Mouse (Mus musculus): ENCODE measurements around the gene Esyt1. TPM values are rescaled to one million over a fixed set of nuclear protein-coding genes. Genes with fewer than 3 reads are reported as not detected.
A peak's percentile ranks its signal among the peaks of the same experiment; 100 is the strongest.
"Not testable (repeated sequence)": the region's sequence is repeated elsewhere in the genome, so short reads cannot be mapped to it uniquely, and the experiment has no call there.

Esyt1 gene
- total RNA-seq (2021), result 1 to 10 TPM; 4.5 to 4.7 TPM

DNA sequence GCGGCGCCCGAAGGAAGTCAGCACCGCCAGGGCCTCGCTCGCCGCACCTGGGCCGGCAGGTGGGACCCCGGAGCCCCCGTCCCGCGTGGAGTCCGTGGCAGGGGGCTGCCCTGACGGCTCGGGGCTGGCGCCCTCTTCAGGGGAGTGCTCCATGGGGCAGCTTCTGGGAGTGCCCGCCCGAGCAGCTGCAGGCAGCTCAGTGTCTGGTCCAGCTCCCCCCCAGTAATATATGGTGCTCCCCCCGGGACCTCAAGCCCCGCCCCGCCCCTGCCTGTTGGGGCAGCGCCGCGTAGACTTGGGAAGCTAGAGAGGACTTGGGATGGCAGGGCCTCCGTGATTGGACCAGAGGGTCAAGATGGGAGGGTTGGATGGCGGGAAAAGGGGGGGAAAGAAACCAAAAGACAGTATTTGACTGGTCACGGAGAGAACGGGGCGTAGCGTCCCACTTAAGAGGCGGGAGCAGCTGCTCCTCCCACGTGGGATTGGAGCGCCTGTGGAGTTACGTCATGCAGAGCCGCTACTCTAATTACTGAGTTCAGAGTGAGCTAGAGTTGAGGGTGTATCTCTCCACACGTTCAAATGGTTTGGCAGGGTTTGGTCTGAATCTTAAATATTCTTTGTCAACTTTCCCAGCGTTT lies at the start of gene Esyt1:
Gene Esyt1 (minus strand): TSS at position 201 of the 638 bp plus-strand sequence.
- DNase-seq, result peak; percentile 83 to 86

DNA sequence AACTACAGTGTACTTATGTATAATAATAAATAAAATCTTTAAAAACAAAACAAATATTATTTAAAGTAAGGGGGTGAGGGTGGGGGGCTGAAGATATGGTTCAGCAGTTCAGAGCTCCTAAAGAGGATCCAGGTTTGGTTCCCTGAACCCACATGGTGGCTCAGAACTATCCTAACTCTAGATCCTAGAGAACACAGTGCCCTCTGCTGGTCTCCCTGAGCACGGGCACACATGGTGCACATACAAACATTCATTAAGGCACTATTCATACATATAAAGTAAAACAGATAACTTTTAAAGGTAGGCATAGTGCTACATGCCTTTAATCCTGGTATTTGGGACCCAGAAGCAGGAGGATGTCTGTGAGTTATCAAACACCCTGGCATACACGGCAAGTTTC lies 49.4 kb upstream of the Esyt1 start:
- no peak for DNase-seq

DNA sequence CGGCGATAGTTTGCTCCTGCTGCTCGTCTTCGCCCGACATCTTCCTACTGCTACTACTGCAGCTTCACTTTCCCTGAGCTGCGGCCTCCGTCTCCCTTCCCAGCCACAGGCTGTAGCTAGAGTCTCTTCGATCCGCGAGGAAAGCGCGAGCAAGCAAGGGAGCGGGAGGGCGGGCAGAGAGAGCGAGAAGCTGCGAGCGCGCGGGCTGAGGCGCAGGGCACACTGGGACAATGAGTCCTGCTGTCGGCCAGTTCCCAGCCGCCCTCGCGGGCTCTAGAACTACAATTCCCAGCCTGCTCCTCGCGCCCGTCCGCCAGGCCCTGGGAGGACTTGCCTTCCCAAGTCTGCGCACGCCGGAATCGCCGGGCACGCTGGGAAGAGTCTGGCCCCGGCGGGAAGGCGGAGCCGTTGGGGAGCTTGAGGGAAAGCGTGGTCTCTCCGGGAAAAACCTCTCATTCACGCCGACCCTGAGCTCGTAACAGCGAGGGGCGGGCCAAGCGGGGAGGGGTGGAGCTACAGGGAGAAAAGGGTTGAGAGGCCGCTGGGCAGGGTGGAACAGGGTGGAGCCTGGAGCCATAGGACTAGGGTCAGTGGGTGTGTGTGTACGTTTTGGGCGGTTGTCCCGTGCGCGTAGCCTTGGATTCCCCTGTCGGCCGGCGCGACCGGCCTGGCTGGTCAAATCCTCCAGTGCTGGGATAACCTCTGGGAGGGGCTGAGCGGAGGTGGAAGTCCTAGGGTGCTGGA lies 40.3 kb upstream of the Esyt1 start, which contains the start of gene Pa2g4:
Gene Pa2g4 (minus strand): TSS at position 200 of the 744 bp plus-strand sequence.
- peak; percentile 99 to 100 for DNase-seq

DNA sequence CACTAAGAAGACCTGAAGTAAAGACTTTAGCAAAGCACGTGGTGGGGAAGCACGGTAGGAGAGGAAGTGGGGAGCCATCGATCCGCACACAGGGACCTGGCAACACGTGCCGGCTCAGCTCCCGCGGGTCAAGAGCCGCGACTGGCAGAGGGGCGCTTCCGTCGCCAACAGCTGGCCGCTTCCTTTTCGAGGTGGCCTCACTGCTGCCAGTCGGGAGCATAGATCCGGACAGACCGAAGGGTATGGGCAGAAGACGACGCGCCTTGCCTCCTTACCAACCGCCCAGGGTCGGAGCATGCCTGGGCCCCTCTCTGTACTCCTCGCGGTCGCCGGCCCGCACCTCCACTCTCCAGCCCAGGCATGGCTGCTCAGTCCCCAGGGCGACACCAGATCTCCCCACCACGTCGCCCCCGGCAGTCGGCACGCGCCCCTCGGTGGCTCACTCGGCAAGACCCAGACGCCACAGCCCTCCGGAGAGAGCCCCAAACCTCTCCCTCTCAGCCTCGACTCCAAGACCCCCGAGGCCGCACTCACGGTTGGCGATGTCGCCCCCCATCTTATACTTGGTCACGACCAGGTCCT lies 39.6 kb upstream of the Esyt1 start:
- no peak for DNase-seq

DNA sequence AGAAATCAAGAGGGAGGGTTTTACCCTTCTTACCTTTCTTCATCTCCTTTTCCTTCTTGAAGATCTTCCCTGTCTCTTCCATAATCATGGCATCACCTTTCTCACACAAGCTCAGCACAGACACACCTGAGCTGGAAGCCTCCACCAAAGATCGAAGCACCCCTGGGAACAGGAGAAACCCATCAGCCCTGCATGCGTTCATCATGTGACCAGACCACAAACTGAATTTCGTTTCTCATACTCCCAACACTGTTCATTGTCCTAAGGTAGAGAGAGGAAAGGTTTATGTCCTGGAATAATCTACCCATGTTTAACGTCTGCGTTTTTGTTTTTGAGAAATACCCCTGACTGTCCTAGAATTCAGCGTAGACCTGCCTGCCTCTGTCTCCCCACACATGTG lies 37.9 kb upstream of the Esyt1 start:
- DNase-seq, result no peak

DNA sequence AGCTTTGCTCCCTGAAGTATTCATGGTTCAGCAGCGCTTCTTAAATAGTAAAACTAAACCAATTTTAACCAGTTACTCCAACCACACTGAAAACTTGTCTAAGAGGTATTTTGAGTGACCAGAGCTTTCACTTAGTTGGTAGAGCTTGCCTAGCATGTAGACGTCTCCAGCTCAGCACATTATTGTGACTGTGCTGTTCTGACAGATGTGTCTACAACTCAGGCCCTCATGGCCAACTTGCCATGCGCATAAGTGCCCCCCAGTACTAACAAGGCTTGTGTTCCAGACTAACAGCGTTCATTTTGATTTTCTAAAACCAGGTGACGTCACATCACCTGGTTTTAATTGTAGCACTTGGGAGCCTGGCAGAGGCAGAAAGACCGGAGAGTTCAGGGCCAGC lies 31.3 kb upstream of the Esyt1 start:
- DNase-seq, result no peak

DNA sequence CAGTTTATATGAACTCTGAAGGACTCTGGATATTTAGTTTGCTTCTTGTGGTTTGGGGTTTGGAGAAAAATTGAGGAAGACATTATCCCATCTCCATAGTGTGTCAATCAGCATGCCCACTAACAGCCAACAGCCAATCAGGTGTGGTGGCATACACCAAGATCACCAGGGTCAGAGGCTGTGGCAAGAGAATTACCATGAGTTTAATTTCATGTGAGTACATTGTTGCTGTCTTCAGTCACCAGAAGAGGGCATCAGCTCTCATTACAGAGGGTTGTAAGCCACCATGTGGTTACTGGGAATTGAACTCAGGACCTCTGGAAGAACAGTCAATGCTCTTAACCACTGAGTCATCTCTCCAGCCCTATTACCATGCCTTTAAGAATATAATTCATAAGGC lies 30.6 kb upstream of the Esyt1 start:
- no peak for DNase-seq

DNA sequence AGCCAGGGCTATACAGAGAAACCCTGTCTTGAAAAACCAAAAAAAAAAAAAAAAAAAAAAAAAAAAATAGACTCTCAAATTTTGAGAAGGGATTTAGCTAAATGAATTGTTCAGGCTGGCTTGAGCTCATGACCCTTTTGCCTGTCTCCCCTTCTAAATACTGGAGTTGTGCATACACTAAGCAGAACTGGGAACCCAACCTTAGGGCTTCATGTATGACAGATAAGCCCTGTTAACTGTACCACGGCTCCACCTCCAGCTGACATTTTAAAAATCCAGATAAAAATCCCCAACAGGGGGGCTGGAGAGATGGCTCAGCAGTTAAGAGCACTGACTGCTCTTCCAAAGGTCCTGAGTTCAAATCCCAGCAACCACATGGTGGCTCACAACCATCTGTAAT lies 29.9 kb upstream of the Esyt1 start:
- not testable (repeated sequence) for DNase-seq

DNA sequence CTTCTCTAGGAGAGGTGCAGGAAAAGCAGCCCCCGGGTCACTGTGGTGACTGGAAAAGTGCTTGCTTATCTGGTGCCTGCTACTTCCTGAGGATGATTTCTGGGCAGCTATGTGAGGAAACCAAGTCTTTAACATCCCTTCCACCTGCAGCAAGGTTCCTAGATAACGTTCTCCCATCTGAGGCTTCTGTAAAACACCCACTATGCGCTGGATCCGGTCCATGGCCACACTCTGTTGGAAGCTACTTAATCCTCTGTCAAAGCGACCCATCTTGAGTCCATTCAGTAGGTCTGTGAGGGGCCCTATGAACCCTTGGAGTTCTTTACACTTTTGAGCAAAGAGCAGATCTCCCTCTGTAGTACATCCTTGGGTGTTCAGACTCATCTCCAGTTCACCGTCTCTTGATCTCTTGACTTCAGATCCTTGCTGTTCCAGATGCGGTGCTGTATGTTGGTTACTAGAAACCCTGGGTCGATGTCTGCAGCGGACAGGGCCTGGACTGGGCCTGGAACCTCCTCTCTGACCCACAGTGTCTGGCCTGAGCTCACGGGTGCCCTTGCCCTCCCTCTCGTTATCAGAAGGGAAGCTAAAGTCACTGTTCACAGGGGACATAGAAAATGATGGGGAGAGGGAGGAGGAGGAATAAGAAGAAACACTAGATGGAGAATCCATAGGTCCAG lies 24.6 kb upstream of the Esyt1 start:
- not testable (repeated sequence) for DNase-seq

DNA sequence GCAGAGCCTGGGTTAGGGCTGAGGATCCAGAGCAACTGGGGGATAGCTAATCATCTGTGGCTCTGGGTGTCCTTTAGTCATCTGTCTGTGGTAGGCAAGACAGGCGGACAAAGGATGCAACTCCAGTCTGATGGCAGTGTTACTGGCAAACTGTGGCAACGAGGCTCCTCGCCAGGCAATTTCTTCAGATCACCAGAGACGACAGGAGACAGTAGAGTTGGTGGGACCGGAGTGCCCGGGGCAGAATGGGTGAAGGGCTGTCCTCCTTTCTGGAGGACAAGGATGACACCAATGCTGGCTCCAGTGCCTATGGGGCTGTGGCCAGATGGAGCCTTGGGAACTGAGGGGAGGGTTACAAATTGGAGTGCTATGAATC lies 24.0 kb upstream of the Esyt1 start:
- peak in 1 of 2 experiments; percentile 17 for DNase-seq

DNA sequence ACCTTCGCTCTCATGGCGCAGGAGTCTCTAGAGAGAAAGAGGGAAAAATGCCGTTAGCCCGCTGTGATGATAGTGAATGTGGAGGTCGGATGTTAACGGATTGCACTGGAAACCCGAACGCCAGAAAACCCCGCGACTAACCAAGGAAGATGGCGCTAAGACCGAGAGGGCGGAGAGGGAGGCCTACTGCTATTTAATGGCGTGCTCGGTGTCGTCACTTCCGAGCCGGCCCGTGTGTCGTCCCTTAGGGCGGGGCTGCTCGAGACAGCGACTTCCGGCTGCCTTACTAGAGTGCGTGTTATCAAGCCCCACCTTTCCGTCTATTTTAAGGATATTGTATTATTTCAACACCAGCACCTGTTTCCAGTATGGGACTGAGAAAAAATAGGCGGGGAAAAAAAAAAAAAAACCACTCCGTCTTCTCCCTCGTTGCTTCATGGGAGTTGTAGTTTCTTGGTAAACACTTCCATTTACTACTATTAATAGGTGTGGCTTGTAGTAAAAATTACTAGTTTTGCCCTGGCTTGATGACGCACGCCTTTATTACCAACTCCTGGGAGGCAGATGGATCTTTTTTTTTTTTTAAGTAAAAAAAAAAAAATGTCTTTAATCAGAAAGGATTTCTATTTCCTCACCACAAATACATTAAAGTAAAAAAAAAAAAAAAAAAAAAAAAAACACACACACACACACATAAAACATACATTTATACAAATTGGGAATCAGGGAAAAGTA lies 23.4 kb upstream of the Esyt1 start, which contains the start of gene Rpl41:
Gene Rpl41 (minus strand): TSS at position 359 of the 735 bp plus-strand sequence.
- peak; percentile 89 to 91 for DNase-seq

DNA sequence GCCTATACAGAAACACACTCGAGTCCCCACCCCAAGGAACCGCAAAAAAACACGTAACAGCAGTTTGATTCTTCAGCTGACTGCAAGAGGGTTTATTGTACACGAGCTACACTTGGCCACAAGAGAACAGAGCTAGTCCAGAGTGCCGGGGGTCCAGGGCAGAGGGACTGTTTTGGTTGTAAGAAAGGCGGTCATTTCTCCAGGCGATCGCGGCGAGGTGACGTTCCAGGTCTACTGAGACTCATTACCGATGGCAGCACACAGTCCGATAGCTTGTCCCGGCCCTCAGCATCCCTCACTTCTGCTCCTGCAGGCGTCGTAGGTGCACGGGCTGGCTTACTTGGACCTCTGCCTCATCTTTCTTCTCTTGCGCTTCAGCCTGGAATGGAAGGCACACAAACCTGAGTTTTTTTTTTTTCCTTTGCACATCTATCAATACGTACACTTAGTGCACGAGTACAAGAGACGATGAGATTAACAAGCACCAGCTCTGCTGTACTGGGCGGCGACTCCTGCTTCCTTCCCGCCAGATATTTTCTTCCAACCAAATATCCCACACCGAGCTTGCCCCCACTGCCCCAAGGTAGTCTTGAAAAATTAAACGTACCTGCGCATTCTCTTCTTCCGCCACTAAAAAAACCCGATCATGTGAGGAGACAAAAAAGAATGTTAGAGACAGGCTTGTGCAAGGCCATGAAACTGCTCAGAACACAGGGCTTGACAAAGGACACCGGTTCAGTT lies 22.6 kb upstream of the Esyt1 start:
- DNase-seq, result not testable (repeated sequence)

DNA sequence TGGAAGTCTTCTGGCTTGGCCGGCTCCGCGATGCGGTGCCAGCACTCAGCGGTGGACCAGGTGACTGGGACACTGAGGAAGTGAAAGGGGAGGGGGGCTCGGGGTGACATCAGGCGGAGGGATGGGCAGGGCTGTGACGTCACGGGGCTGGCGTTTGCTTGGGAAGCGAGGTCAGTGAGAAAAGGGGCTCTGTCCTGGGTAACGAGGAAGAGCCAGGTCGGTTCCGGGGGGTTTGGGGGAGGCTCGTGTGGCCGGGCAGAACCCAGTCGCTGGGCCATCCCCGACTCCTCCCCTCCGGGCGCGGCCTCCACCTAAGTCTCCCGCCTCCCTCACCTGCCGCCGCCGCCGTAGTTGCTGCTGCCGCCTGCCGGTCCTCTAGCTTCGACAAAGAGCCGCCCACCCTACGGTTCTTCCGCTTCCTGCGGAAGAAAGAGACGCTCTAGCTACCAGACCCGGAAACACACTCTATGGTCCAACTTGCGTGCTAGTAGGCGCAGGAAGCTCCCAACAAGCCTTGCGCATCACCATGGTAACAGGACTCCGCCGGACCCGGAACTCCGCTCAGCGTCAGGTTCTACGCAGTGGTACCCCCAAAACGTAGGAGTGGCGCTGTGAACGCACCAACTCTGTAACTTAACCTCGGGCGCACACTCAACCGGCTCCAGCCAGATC lies 21.8 kb upstream of the Esyt1 start, which contains the start of gene Zc3h10:
Gene Zc3h10 (minus strand): TSS at position 414 of the 672 bp plus-strand sequence.
- DNase-seq, result peak; percentile 95

DNA sequence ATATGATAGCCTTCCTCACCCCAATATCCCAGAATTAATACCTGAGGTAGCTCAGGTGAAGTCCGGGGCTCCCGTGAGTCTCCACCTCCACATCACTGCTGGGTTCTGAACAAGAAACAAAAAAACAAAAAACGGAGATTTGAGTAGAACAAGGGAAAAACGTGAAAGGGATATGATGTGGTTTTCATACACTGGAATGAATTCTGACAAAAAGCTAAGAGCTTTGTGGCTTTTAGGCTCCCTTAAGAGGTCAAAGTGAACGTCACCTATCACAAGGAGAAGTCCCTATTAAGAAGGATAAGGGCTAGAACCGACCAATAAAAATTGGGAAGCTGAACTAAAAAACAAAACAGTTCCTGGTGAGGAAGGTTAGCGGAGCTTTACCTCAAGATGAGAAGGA lies 21.1 kb upstream of the Esyt1 start:
- no peak for DNase-seq

DNA sequence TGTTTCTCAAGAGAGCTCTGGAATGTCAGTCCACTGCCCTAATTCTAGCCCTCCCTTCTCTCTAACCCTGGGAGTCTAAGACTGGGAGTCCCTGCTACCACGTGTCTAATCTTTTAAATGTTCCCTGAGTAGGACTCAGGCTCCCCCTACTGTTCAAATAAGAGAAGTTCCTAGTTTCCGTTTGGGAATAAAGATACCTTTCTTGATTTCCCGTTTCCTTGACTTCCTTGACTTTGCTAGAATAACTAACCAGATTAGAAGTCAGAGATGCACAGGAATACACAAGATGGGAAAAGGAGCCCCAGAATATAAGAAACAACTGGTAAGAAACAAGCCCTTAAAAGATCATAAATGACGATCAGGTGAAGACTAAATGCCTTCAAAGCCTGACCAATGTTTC lies 20.7 kb upstream of the Esyt1 start:
- no peak for DNase-seq

DNA sequence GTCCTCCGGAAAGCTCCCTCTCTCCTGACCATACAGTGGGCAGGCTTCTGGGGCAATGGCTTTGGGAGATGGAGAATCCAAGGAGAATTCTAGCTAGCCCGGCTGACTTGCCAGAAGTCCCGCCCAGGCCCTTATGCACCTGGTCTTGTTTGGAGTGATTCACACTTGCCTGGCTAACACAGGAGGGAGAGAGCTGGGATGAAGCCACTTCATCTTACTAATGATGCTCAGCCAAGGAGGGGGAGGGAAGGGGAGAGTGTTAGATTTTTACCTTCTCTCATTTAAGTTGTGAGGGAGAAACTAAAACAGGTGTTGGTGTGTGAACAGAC lies 19.9 kb upstream of the Esyt1 start:
- no peak for DNase-seq

DNA sequence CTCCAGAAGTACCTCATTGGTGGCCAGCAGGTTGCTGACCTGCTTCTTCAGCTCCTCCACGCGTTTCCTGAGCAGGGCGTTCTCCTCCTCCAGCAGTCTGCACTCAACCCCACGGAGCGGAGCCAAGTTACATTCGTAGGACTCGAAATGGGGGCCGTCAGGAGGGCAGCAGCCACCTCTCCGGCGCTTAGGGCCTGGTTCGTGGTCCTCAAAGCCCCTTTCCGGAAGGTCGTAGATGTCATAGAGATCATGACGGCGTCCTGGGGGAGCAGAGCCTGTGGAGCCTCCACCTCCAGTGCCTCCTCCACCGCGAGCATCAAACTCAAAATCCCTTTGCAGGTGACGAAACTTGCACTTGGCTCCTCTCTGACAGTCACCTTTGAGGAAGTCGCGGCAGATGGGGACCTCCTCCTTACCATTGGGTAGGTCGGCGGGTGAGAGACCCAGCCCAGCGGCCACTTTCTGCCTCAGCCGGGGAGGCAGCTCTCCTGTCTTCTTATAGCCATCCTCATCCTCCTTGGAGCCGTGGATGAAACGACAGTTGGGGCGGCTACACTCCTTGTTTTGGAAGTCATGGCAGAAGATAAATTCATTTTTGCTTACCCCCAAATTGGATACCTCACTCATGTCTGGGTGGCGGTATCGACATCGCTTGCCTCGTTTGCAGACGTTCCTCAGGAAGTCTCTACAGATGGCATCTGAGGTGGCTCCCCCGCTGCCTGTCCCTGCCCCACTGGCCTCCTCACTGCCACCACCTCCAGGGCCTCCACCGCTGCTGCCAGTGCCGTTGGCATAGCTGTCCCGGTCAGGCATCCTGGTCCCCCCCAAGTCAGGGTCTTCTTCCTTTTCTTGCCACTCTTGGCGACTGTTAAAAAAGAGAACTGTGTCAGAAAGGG lies 19.3 kb upstream of the Esyt1 start:
- DNase-seq, result no peak

DNA sequence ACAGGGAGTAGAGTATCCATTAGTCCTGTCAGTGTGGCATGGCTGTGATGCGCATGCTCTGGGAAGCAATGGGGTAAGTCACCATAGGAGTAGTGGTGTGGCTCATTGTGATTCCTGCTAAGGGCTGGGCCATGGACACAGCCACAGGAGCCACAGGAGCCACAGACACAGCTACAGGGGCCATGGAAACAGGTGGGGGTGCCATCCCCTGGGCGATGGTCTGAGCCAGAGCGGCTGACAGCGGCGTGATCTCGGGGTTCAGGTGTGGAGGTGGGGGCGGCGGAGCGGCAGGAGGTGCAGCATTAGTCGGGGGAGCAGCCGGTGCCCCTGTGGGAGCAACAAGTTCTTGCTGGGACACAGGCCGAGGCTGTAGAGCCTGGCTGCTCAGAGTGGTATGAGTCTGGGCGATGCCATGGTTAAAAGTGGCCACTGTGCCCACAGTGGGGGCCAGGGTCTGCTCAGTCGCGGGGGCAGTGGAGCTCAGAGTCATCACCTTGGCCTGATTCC lies 18.5 kb upstream of the Esyt1 start:
- no peak for DNase-seq

DNA sequence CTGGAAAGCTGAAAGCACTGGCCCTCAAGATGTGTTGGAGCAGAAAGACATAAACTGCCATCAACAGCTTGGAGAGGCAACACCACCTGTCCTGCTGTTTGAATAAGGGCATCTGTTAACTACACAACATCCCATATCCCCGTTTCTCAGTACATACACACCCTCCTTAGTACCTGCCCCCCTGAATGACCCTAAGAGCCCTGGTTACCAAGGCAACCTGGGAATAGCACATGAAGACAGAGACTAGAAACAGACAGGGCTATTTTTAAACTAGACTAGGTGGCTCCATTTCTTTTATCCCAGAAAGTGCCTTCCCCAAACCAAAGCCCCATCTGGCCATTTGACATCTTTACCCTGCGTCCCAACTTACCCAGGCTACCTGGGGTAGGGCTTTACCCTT lies 17.4 kb upstream of the Esyt1 start:
- no peak for DNase-seq

DNA sequence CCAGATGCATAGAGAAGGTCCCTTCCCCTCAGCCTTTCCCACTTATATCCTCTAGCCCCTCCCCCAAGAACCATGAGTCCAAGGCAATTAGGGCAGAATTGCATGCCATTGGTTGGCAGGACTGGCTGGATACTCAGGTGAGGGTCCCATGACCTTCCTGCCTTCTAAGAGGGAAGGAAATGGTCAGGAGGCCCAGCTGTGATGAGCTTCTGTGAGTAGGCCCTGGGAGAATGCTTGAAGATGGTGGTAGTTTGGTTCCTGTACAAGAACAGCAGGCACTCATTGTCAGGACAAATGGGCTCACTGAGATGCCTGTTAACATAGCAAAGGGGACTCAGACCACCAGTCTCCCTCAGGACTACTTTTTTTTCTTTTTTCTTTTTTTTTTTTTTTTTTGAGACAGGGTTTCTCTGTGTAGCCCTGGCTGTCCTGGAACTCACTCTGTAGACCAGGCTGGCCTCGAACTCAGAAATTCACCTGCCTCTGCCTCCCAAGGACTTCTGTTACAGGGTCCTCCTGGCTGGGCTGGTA lies 12.7 kb upstream of the Esyt1 start:
- DNase-seq, result no peak

Measured in layer of hippocampus, postnatal 36 days (tissue).